Mouse (Mus musculus): ENCODE measurements around the gene Myrip. TPM values are rescaled to one million over a fixed set of nuclear protein-coding genes. Genes with fewer than 3 reads are reported as not detected.
A peak's percentile ranks its signal among the peaks of the same experiment; 100 is the strongest.

The Myrip gene
- polyA plus RNA-seq, 1 experiment from 2014 or later, result 2.2 TPM

DNA sequence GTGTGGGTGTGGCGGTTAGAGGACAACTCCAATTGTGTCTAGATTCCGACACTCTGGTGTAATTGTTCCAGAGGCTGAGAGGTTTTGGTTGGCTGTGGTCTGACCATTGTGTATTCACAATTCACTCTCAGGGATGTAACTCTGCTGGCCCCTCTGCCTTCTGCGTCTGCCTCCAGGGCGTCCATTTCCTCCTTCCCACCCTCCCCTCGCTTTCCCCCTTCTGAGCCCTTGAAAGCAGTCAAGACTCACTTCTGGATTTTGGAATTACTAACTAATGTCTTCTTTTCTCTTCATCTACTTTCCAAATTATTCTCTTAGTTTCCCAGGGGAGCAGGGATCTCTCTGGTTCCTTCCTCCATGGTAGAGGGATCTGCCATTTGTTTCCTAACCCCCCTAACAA is 8.8 kb upstream of the Myrip start:
- H3K27me3 ChIP-seq (replicated peaks; ENCODE audit: control insufficient read depth, insufficient read depth, low read length), result no peaks in the 10 kb centered on the region
- H3K4me1 ChIP-seq (replicated peaks; ENCODE audit: control insufficient read depth, insufficient read depth, low read length), result peaks cover 2% of the 10 kb centered on the region; the same call in 1 of the 2 replicates
- ATAC-seq, result no peak
- 69% methylated on average over 5 of the region's 5 CpGs for WGBS
- H3K9me3 ChIP-seq (ENCODE audit: control insufficient read depth, low read length), result no peaks in the 10 kb centered on the region
- H3K4me3 ChIP-seq (replicated peaks; ENCODE audit: low read length), result no peak overlapping the region
- no peak overlapping the region for H3K9ac ChIP-seq (replicated peaks; ENCODE audit: low read depth, low read length)
- no peak overlapping the region for H3K4me2 ChIP-seq (ENCODE audit: low read length)
- H3K36me3 ChIP-seq (ENCODE audit: control insufficient read depth, insufficient read depth), result no peaks in the 10 kb centered on the region
- no peak overlapping the region for H3K27ac ChIP-seq (ENCODE audit: low read length)

GRCm38 (mm10) chr9:120295527-120295926 is 5.8 kb upstream of the Myrip start:
- no peaks in the 10 kb centered on the region for H3K27me3 ChIP-seq (replicated peaks; ENCODE audit: control insufficient read depth, insufficient read depth, low read length)
- no peaks in the 10 kb centered on the region for H3K36me3 ChIP-seq (ENCODE audit: control insufficient read depth, insufficient read depth)
- 81% methylated on average over 5 of the region's 5 CpGs for WGBS
- H3K9me3 ChIP-seq (ENCODE audit: control insufficient read depth, low read length), result no peaks in the 10 kb centered on the region
- no peak overlapping the region for H3K4me2 ChIP-seq (ENCODE audit: low read length)
- no peak overlapping the region for H3K4me3 ChIP-seq (replicated peaks; ENCODE audit: low read length)
- ATAC-seq, result no peak
- H3K4me1 ChIP-seq (replicated peaks; ENCODE audit: control insufficient read depth, insufficient read depth, low read length), result peaks cover 2% of the 10 kb centered on the region; the same call in 1 of the 2 replicates
- no peak overlapping the region for H3K27ac ChIP-seq (ENCODE audit: low read length)
- no peak overlapping the region for H3K9ac ChIP-seq (replicated peaks; ENCODE audit: low read depth, low read length)

DNA sequence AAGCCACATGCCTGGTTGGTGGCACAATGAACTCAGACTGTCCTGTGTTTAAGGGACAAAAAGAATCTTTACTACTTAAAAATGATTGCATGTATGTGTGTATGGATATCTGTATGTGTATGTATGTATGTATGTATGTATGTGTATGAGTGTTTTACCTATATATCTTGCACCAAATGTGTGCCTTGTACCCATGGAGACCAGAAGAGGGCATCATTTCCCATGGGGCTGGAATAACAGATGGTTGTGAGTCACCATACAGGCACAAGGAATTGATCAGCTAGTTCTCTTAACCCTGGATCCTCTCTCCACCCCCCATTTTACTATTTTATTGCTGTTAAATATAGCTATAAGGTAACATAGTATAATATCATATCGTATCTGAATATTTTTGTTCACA is 4.4 kb upstream of the Myrip start:
- Histone ChIP-seq H3K4me3 (replicated peaks; ENCODE audit: low read length) (no peak overlapping the region), H3K27ac (ENCODE audit: low read length) (no peak overlapping the region), H3K36me3 (ENCODE audit: control insufficient read depth, insufficient read depth) (no peaks in the 10 kb centered on the region), H3K4me2 (ENCODE audit: low read length) (no peak overlapping the region), H3K9me3 (ENCODE audit: control insufficient read depth, low read length) (no peaks in the 10 kb centered on the region; the same call in 1 of the 2 replicates), H3K4me1 (replicated peaks; ENCODE audit: control insufficient read depth, insufficient read depth, low read length) (peaks cover 2% of the 10 kb centered on the region; the same call in 1 of the 2 replicates), H3K9ac (replicated peaks; ENCODE audit: low read depth, low read length) (no peak overlapping the region), H3K27me3 (replicated peaks; ENCODE audit: control insufficient read depth, insufficient read depth, low read length) (peaks cover 3% of the 10 kb centered on the region; the same call in 1 of the 2 replicates)
- 93% methylated on average over 1 of the region's 1 CpGs for WGBS
- no peak for ATAC-seq

DNA sequence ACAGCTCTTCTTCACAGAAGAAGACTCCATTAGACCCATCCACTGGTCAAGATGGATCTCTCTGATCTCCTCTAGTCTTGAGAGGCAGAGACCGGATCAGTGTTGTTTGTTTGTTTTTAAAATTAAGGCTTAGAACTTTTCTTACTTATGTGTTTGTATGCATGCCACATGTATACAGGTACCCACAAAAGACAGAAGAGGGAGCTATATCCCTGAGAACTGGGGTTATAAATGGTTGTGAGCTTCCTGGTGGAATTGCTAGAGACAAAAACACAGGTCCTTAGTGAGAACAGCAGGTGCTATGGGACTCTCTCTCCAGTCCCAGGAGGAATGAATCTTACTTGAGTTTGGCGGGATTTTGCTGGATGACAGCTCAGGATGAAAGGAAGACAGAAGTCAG is 1.9 kb upstream of the Myrip start:
- 53% methylated on average over 2 of the region's 2 CpGs for WGBS

GRCm38 (mm10) chr9:120302980-120303452 is 1.7 kb downstream of the Myrip start:
- no peak overlapping the region for H3K27ac ChIP-seq (ENCODE audit: low read length)
- peak overlapping the region; percentile 61 for H3K9ac ChIP-seq (replicated peaks; ENCODE audit: low read depth, low read length)
- peaks cover 8% of the 10 kb centered on the region for H3K4me1 ChIP-seq (replicated peaks; ENCODE audit: control insufficient read depth, insufficient read depth, low read length)
- ATAC-seq, result peak; percentile 31
- no peaks in the 10 kb centered on the region; the same call in 1 of the 2 replicates for H3K9me3 ChIP-seq (ENCODE audit: control insufficient read depth, low read length)
- H3K36me3 ChIP-seq (ENCODE audit: control insufficient read depth, insufficient read depth), result no peaks in the 10 kb centered on the region
- 5% methylated on average over 19 of the region's 19 CpGs for WGBS
- peak overlapping the region; percentile 95 for H3K4me2 ChIP-seq (ENCODE audit: low read length)
- peaks cover 35% of the 10 kb centered on the region for H3K27me3 ChIP-seq (replicated peaks; ENCODE audit: control insufficient read depth, insufficient read depth, low read length)
- peak overlapping the region; percentile 69 for H3K4me3 ChIP-seq (replicated peaks; ENCODE audit: low read length)

More for the DNA sequence above, 1.9 kb upstream of the Myrip start:
- no peak overlapping the region for H3K27ac ChIP-seq (ENCODE audit: low read length)
- H3K4me3 ChIP-seq (replicated peaks; ENCODE audit: low read length), result no peak overlapping the region
- ATAC-seq, result no peak
- H3K36me3 ChIP-seq (ENCODE audit: control insufficient read depth, insufficient read depth), result no peaks in the 10 kb centered on the region
- H3K4me1 ChIP-seq (replicated peaks; ENCODE audit: control insufficient read depth, insufficient read depth, low read length), result peaks cover 8% of the 10 kb centered on the region
- H3K9me3 ChIP-seq (ENCODE audit: control insufficient read depth, low read length), result no peaks in the 10 kb centered on the region; the same call in 1 of the 2 replicates
- H3K27me3 ChIP-seq (replicated peaks; ENCODE audit: control insufficient read depth, insufficient read depth, low read length), result peaks cover 14% of the 10 kb centered on the region
- H3K4me2 ChIP-seq (ENCODE audit: low read length), result no peak overlapping the region
- H3K9ac ChIP-seq (replicated peaks; ENCODE audit: low read depth, low read length), result no peak overlapping the region

DNA sequence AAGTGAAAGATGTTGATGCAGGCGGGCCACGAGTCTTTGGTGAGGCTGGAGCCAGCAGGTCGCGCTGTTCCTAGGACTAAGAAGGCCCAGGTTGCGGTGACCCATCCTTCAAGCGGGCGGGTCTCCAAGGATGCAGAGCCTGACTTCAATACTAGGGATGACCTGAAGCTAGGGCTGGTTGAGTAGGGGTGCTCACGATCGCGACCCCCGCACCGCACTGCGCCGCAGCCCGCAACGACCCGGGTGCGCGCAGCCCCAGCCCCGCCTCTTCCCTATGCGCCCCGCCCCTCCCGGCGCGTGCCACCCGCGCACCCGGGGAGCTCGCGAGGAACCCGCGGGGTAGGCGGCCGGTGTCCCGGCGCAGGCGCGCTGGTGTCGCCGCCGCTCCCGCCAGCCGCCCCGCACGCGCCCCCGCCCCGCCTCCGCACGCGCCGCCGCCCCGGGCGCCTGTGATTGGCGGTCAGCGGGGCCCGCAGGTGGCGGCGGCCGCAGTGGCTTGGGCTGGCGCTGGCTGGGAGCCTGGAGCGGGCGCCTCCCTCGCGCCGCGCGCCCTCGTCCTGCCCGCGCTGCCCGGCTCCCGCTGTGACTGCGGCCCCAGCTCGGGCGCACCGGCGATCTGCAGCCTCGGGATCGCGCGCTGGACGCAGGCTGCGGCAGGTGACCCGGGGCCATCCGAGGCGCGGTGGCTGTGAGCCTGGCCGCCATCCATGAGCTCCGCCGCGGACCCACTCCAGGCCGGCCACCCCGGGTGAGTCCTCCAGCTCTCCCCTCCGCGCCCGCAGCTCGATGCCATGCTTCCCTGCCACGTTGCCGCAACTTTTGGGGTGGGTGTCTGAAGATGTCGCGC is 2.4 kb downstream of the Myrip start:
- peak overlapping the region; percentile 61 for H3K9ac ChIP-seq (replicated peaks; ENCODE audit: low read depth, low read length)
- H3K4me1 ChIP-seq (replicated peaks; ENCODE audit: control insufficient read depth, insufficient read depth, low read length), result peaks cover 8% of the 10 kb centered on the region
- under 1% methylated on average over 94 of the region's 103 CpGs for WGBS
- H3K4me2 ChIP-seq (ENCODE audit: low read length), result peak overlapping the region; percentile 95
- peak overlapping the region; percentile 69 for H3K4me3 ChIP-seq (replicated peaks; ENCODE audit: low read length)
- ATAC-seq, result peak; percentile 90
- H3K27ac ChIP-seq (ENCODE audit: low read length), result no peak overlapping the region
- H3K9me3 ChIP-seq (ENCODE audit: control insufficient read depth, low read length), result no peaks in the 10 kb centered on the region; the same call in 1 of the 2 replicates
- peaks cover 35% of the 10 kb centered on the region for H3K27me3 ChIP-seq (replicated peaks; ENCODE audit: control insufficient read depth, insufficient read depth, low read length)
- no peaks in the 10 kb centered on the region for H3K36me3 ChIP-seq (ENCODE audit: control insufficient read depth, insufficient read depth)

DNA sequence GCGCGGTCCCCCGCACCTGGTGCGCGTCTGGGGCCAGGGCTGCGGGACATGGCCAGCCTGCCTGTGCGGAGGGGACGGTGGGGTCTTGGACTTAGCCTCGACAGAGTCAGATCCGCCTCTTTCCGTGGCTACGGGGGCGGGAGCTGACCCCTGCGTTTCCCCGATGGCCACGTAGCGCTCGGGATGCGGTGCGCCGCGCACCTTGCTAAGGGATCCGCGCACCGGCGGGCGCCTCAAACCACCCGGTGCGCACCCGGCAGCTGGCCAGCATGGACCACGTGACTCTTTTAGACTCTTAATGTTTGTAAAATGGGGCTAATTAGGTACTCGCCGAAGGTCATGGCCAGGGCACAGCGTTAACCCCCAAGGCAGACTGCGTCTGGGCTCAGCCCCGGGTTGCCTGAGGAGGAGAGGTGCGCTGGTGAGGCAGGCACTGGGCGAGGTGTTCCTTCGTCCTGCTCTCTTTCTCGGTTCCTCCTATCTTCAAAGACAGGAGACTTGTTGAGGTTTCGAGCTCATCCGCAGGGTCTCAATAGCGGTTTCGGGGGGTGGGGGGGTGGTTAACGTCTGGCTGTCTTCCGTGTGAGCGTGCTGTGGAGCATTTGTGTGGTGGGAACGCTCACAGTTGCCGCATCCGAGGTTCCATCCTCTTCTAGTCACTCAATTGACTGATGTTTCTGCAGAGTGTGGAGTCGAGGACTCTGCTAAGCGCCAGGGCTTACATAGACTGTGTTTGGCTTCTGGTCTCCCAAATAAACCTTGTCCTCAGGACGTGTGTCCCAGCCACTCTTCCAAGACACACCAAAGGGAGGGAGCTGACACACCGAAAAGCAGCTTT is 3.2 kb downstream of the Myrip start:
- H3K27me3 ChIP-seq (replicated peaks; ENCODE audit: control insufficient read depth, insufficient read depth, low read length), result peaks cover 35% of the 10 kb centered on the region
- ATAC-seq, result no peak; the same call in 1 of the 2 replicates
- 4% methylated on average over 54 of the region's 54 CpGs for WGBS
- H3K9me3 ChIP-seq (ENCODE audit: control insufficient read depth, low read length), result no peaks in the 10 kb centered on the region; the same call in 1 of the 2 replicates
- H3K36me3 ChIP-seq (ENCODE audit: control insufficient read depth, insufficient read depth), result no peaks in the 10 kb centered on the region
- peak overlapping the region; percentile 61 for H3K9ac ChIP-seq (replicated peaks; ENCODE audit: low read depth, low read length)
- H3K27ac ChIP-seq (ENCODE audit: low read length), result no peak overlapping the region
- peak overlapping the region; percentile 69 for H3K4me3 ChIP-seq (replicated peaks; ENCODE audit: low read length)
- H3K4me2 ChIP-seq (ENCODE audit: low read length), result peak overlapping the region; percentile 95
- H3K4me1 ChIP-seq (replicated peaks; ENCODE audit: control insufficient read depth, insufficient read depth, low read length), result peaks cover 8% of the 10 kb centered on the region

DNA sequence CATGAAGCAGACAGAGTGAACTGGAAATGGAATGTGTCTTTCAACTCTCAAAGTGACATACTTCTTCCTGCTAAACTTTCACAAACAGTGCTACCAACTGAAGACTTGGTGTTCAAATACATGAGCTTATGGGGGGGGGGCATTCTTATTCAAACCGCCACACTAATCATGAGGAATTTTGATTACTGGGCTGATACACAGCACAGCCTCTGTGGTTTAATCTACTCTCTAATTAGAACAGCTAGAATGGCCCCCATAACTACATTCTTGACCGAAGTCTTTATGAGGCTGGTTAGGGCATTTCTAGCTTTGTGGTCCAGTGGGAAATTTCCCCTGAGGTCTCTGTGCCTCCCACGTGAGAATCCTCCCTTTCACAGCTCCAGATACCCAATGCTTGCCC is 13.9 kb downstream of the Myrip start:
- Histone ChIP-seq H3K4me3 (replicated peaks; ENCODE audit: low read length) (no peak overlapping the region), H3K27me3 (replicated peaks; ENCODE audit: control insufficient read depth, insufficient read depth, low read length) (no peaks in the 10 kb centered on the region), H3K9ac (replicated peaks; ENCODE audit: low read depth, low read length) (no peak overlapping the region), H3K4me1 (replicated peaks; ENCODE audit: control insufficient read depth, insufficient read depth, low read length) (no peaks in the 10 kb centered on the region), H3K4me2 (ENCODE audit: low read length) (no peak overlapping the region), H3K27ac (ENCODE audit: low read length) (no peak overlapping the region), H3K36me3 (ENCODE audit: control insufficient read depth, insufficient read depth) (no peaks in the 10 kb centered on the region), H3K9me3 (ENCODE audit: control insufficient read depth, low read length) (no peaks in the 10 kb centered on the region)
- 54% methylated on average over 3 of the region's 3 CpGs for WGBS
- no peak for ATAC-seq

GRCm38 (mm10) chr9:120319099-120319498 is 17.8 kb downstream of the Myrip start:
- Histone ChIP-seq H3K36me3 (ENCODE audit: control insufficient read depth, insufficient read depth) (no peaks in the 10 kb centered on the region), H3K27me3 (replicated peaks; ENCODE audit: control insufficient read depth, insufficient read depth, low read length) (no peaks in the 10 kb centered on the region), H3K27ac (ENCODE audit: low read length) (no peak overlapping the region), H3K4me2 (ENCODE audit: low read length) (no peak overlapping the region), H3K9ac (replicated peaks; ENCODE audit: low read depth, low read length) (no peak overlapping the region), H3K4me3 (replicated peaks; ENCODE audit: low read length) (no peak overlapping the region), H3K9me3 (ENCODE audit: control insufficient read depth, low read length) (no peaks in the 10 kb centered on the region), H3K4me1 (replicated peaks; ENCODE audit: control insufficient read depth, insufficient read depth, low read length) (no peaks in the 10 kb centered on the region)
- no peak for ATAC-seq
- 83% methylated on average over 9 of the region's 9 CpGs for WGBS

All from forebrain, embryonic 16.5 days (tissue).